Mouse (Mus musculus): ENCODE measurements around the gene Zer1. TPM values are rescaled to one million over a fixed set of nuclear protein-coding genes. Genes with fewer than 3 reads are reported as not detected.

The Zer1 gene
- polyA plus RNA-seq, 1 experiment from 2014 or later: 8.7 TPM

DNA sequence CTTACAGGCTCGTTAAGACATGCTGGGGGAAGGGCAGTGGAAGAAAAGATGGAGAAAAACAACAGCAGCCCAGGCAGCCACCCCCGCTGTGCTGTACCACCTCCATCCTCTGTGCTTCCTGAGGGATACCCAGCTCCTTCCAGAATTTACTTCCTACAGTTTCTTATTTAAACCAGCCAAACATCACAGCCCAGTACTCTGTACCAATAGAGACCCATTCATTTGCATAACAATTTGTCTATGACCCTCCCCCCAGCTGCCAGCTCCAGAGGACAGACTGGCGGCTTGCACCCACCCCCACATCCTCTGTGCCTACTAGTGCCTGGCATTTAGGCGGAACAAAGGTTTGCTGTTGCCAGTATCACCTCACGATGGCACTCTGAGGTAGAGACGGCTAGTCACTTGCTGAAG is 4.7 kb downstream of the Zer1 start:
- no peaks in the 10 kb centered on the region for H3K9me3 ChIP-seq
- peak overlapping the region; percentile 71 for H3K27ac ChIP-seq
- no peaks in the 10 kb centered on the region for H3K27me3 ChIP-seq (ENCODE audit: insufficient read depth, poor library complexity, severe bottlenecking)
- no peak for DNase-seq (ENCODE audit: low spot score)
- 20% methylated on average over 6 of the region's 6 CpGs for WGBS
- peaks cover 10% of the 10 kb centered on the region; the same call in 1 of the 2 replicates for H3K36me3 ChIP-seq
- peaks cover 38% of the 10 kb centered on the region for H3K4me1 ChIP-seq (replicated peaks)
- no peak overlapping the region for H3K4me3 ChIP-seq

DNA sequence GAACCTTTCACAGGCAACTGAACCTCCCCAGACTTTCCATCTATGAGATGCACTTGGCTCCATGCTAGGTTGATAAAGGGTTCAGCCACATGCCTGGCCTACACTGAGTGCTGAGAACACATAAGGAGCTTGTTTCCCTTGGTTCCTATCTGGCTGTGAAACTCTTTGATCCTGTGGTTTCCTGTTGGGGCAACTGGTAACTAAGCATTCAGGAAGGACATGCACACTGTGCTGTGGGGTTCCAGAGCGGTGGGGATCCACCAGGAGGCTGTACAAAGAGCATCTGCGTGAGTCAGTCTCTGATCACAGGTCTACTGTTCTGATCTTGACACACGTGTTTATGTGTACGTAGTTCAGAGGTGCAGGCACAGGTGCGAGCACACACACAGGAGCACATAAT is 11.8 kb downstream of the Zer1 start:
- peaks cover 62% of the 10 kb centered on the region for H3K36me3 ChIP-seq
- DNase-seq (ENCODE audit: low spot score): no peak

DNA sequence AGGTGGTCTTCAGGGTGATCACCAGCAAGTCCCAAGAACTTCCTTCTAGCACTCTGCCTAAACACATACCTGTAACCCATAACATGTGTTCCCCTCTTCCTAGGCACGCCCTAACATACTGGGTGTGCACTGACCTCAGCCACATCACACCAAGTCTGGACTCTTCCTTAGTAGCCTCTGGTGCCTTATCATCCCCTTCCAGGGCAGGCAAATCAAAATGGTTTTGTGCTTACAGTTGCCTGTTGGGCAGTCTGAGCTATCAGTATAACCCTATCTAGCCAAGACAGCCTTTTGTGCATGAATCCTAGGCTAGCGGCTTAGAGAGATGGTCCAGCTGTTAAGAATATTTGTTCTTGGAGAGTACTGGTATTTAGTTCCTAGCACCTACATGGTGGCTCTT is 12.9 kb downstream of the Zer1 start:
- Histone ChIP-seq H3K4me3 (no peak overlapping the region), H3K27ac (no peak overlapping the region), H3K9me3 (no peaks in the 10 kb centered on the region), H3K27me3 (ENCODE audit: insufficient read depth, poor library complexity, severe bottlenecking) (no peaks in the 10 kb centered on the region), H3K4me1 (replicated peaks) (no peaks in the 10 kb centered on the region), H3K36me3 (peaks cover 73% of the 10 kb centered on the region)
- no peak for DNase-seq (ENCODE audit: low spot score)
- WGBS: 91% methylated on average over 2 of the region's 2 CpGs

More for the DNA sequence above, 11.8 kb downstream of the Zer1 start:
- WGBS: 86% methylated on average over 5 of the region's 5 CpGs
- no peaks in the 10 kb centered on the region for H3K27me3 ChIP-seq (ENCODE audit: insufficient read depth, poor library complexity, severe bottlenecking)
- no peaks in the 10 kb centered on the region for H3K9me3 ChIP-seq
- H3K4me1 ChIP-seq (replicated peaks): no peaks in the 10 kb centered on the region
- H3K27ac ChIP-seq: no peak overlapping the region
- no peak overlapping the region for H3K4me3 ChIP-seq

DNA sequence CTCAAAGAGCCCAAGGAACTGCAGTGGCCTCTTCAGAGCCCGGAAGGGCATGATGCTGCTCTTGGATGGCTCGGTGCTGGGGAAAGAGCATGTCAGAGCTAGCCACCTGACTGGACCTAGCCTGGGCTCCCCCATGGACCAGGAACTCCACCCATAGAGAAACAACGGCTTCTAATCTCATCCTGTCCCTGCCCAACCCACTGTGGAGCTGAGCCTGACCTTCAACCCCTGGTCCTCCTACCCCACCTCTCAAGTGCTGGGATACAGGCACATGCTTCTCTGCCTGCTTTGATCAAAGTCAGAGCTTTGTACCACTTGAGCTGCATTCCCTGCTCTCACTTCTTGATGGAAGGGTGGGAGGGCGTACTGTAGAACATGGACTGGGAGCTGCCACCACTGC is 16.1 kb downstream of the Zer1 start:
- no peak for DNase-seq (ENCODE audit: low spot score)
- H3K27me3 ChIP-seq (ENCODE audit: insufficient read depth, poor library complexity, severe bottlenecking): no peaks in the 10 kb centered on the region
- peaks cover 93% of the 10 kb centered on the region for H3K36me3 ChIP-seq
- H3K4me3 ChIP-seq: no peak overlapping the region
- H3K9me3 ChIP-seq: no peaks in the 10 kb centered on the region
- WGBS: 94% methylated on average over 4 of the region's 4 CpGs
- no peaks in the 10 kb centered on the region for H3K4me1 ChIP-seq (replicated peaks)
- H3K27ac ChIP-seq: no peak overlapping the region

DNA sequence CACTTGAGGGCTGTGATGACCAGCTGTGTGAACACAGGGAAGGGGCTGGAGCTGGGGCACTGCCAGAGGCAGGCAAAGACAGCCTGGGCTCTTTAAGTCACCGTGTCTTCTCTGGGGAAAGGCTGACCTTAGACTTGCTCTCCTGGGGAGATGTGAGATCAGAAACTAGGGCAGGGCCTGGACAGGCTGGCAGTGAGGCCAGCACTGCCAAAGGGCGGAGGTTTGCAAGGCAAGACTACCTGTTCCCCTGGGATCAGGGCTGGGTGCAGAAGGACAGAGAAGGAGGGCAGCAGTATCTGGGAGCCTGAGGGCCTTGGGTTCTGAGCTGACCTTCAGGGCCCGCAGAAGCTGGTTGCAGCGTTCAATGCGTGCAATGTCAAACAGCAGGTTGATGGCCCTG is 16.7 kb downstream of the Zer1 start:
- no peak overlapping the region for H3K27ac ChIP-seq
- 95% methylated on average over 5 of the region's 5 CpGs for WGBS
- H3K4me1 ChIP-seq (replicated peaks): no peaks in the 10 kb centered on the region
- H3K9me3 ChIP-seq: no peaks in the 10 kb centered on the region
- H3K4me3 ChIP-seq: no peak overlapping the region
- DNase-seq (ENCODE audit: low spot score): no peak
- no peaks in the 10 kb centered on the region for H3K27me3 ChIP-seq (ENCODE audit: insufficient read depth, poor library complexity, severe bottlenecking)
- peaks cover 93% of the 10 kb centered on the region for H3K36me3 ChIP-seq

DNA sequence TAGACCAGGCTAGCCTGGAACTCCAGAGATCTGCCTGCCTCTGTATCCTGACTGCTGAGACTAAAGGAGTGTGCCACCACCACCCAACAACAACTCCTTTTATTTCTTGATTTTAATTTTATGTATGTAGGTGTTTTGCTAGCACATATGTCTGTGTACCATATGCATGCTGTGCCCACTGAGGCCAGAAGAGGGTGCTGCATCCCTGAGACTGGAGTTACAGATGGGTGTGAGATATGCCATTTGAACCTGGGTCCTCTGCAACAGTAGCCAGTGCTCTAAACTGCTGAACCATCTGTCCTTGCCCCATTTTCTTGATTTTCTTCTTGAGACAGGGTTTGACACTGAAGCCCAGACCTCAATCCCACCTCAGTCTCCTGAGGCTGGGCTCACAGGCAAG is 18.0 kb downstream of the Zer1 start:
- H3K27ac ChIP-seq: no peak overlapping the region
- H3K27me3 ChIP-seq (ENCODE audit: insufficient read depth, poor library complexity, severe bottlenecking): no peaks in the 10 kb centered on the region
- DNase-seq (ENCODE audit: low spot score): peak; percentile 53
- no peaks in the 10 kb centered on the region for H3K4me1 ChIP-seq (replicated peaks)
- H3K9me3 ChIP-seq: no peaks in the 10 kb centered on the region
- H3K36me3 ChIP-seq: peaks cover 94% of the 10 kb centered on the region
- no peak overlapping the region for H3K4me3 ChIP-seq

DNA sequence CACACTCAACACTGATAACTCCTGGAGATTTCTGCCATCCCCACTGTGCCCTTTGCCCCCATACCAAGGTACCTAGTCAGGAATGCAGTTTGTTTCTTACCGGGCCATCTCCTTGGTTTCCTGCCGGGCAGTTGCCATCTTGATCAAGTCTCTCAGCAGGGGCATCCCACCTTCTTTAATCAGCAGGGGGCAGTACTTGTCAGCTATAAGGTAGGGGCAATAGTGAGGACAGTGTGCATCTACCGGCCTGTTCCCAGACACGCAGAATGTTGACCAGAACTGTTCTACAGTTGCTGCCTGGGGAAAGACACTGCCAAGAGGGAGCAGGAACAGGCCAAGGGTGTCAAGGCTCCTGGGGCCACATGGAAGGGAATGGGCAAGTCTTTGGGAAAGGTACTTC is 24.2 kb downstream of the Zer1 start:
- Histone ChIP-seq H3K4me3 (no peak overlapping the region), H3K27ac (no peak overlapping the region), H3K36me3 (peaks cover 81% of the 10 kb centered on the region), H3K4me1 (replicated peaks) (no peaks in the 10 kb centered on the region), H3K27me3 (ENCODE audit: insufficient read depth, poor library complexity, severe bottlenecking) (no peaks in the 10 kb centered on the region), H3K9me3 (no peaks in the 10 kb centered on the region)
- WGBS: 75% methylated on average over 4 of the region's 4 CpGs
- DNase-seq (ENCODE audit: low spot score): no peak

DNA sequence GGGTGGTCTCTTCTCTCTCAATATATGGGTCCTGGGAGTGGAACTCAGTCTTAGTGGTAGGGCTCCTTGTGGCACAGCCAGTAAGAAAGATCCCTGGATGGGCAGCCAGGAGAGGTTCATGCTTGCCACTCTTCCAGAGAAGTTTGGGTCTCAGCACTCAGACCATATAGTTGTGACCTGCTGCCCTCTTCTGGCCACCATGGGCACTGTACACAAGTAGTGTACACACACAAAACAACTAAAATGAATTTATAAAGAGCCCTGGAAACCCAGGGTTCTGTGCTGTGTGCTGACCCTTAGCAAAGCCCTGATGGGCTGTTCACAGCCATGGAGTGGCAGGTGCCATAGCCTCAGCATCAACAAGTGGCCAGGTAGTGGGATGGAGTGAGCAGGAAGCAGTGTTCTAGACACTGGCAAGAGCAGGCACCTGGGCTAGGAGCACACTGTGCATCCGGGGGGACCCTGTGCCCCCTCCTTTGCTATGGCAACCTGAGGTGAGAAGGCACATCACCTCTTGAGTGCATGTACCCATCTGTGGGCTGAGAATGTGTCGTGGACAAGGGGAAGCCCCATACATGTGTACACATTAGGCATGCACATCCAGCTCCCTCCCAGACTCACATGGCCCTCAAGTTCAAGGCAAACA is 28.4 kb downstream of the Zer1 start:
- DNase-seq (ENCODE audit: low spot score): peak; percentile 55
- Histone ChIP-seq H3K36me3 (peaks cover 52% of the 10 kb centered on the region), H3K4me3 (no peak overlapping the region), H3K27me3 (ENCODE audit: insufficient read depth, poor library complexity, severe bottlenecking) (no peaks in the 10 kb centered on the region), H3K4me1 (replicated peaks) (peaks cover 30% of the 10 kb centered on the region), H3K9me3 (no peaks in the 10 kb centered on the region), H3K27ac (no peak overlapping the region)
- 80% methylated on average over 2 of the region's 2 CpGs for WGBS

DNA sequence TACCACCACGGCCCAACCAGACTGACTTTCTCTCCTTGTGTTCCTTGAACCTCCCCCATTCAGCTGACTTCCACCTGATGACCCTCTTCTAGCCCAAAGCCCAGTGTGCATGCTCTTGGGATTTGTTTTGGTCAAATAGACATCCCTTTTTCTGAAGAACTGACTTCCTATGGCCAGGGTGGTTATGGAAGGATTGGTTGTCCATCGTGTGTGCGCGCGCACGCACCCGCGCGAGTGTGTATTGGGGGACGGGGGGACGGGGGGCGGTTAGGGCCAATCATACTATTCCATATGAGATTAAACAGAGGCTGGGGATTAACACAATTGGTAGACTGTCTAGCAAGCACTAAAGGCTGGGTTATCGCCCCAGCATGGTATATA is 30.2 kb downstream of the Zer1 start:
- peaks cover 30% of the 10 kb centered on the region for H3K4me1 ChIP-seq (replicated peaks)
- H3K4me3 ChIP-seq: peak overlapping the region; percentile 75
- 4% methylated on average over 13 of the region's 13 CpGs for WGBS
- H3K27ac ChIP-seq: peak overlapping the region; percentile 86
- peaks cover 49% of the 10 kb centered on the region for H3K36me3 ChIP-seq
- no peaks in the 10 kb centered on the region for H3K27me3 ChIP-seq (ENCODE audit: insufficient read depth, poor library complexity, severe bottlenecking)
- no peak for DNase-seq (ENCODE audit: low spot score)
- H3K9me3 ChIP-seq: no peaks in the 10 kb centered on the region

DNA sequence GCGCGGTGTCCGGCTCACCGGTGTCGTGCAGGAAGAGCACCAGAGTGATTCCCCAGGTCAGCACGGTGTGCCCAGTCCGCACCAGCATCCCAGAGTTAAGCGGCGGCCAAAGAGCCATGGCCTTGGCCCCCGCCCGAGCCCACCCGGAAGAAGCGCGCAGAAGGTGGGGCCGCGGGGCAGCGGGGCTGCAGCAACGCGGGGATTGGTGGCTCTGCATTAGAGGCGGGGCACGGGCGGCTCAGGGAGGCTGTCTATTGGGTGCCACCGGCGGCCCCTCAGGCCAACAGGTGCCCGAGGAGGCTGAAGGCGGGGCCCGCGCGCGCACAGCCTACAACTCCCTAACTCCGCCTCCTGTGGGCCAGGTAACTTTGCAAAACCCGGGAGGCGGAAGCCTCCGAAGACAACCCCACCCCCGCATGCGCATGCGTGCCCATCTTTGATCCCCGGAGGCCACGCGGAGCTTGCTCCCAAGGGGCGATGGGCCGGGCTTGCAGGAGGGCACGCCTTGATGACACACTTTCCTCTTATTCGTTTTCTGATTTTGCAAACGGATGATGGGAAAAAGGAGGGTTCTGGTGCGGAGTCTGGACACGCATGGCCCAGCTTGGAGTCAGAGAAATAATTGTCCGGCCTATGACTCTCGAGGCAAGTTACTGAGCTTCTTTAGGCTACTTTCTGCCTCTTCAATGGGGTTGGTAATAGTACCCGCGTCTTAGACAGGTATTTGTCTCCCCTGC is 30.7 kb downstream of the Zer1 start, which contains the start of gene Zdhhc12:
Gene Zdhhc12, minus strand, starts transcription at position 178 of the 737 bp plus-strand sequence.
- Histone ChIP-seq H3K36me3 (peaks cover 44% of the 10 kb centered on the region), H3K9me3 (no peaks in the 10 kb centered on the region), H3K27ac (peak within 1 kb of the TSS; percentile 86), H3K27me3 (ENCODE audit: insufficient read depth, poor library complexity, severe bottlenecking) (no peaks in the 10 kb centered on the region), H3K4me3 (peak within 1 kb of the TSS; percentile 75), H3K4me1 (replicated peaks) (peaks cover 30% of the 10 kb centered on the region)
- under 1% methylated on average over 51 of the region's 51 CpGs for WGBS
- DNase-seq (ENCODE audit: low spot score): peak; percentile 96

DNA sequence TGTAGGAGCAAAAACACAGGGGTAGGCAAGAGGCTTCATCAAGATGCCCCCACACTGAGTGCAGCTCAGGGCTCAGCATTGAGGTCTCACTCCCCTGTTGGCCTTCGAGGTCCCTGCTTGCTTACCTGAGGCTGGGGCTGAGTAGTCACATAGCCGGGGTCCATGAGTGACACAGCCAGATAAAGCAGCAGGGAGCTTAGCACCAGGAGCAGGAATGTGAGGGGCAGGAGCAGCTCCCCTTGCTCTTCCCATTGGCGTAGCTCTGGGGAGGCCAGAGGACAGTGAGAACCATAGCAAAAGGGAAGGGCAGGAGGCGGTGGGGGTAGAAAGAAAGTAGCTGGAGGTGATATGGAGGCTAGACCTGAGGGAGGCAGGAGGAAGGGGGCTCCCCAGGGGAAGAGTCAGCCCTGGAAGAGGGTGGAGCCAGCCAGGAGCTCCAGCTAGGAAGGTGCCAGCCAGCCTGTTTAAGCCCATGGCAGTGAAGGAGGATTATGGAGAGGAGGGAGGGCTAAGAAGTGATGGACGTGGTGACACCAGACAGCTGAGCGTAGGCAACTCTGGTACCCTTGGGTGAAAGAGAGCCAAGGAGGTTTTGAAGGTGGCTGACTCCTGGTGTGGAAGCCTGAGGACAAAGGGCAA is 32.0 kb downstream of the Zer1 start:
- Histone ChIP-seq H3K27me3 (ENCODE audit: insufficient read depth, poor library complexity, severe bottlenecking) (no peaks in the 10 kb centered on the region), H3K9me3 (no peaks in the 10 kb centered on the region), H3K4me1 (replicated peaks) (peaks cover 30% of the 10 kb centered on the region), H3K27ac (peak overlapping the region; percentile 86), H3K4me3 (peak overlapping the region; percentile 75), H3K36me3 (peaks cover 38% of the 10 kb centered on the region)
- no peak for DNase-seq (ENCODE audit: low spot score)
- 53% methylated on average over 6 of the region's 6 CpGs for WGBS

DNA sequence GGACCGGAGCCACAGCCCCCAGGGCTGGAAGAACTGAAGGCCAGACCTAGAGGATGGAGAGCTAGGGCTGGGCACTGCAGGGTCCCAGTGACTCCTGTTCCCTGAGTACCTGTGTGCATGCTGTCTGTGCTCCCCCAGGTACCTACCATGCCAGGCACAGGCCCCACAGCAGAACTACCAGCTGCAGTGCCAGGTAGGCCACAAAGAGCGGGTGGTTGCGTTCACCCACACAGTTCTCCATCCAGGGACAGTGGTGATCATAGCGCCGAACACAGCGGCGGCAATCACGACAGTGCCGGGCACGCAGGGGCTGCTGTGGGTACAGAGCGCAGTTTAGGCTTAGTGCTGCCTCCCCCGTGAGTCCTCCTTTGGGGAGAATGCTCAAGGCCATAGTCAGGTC is 32.9 kb downstream of the Zer1 start:
- Histone ChIP-seq H3K27me3 (ENCODE audit: insufficient read depth, poor library complexity, severe bottlenecking) (no peaks in the 10 kb centered on the region), H3K4me1 (replicated peaks) (peaks cover 30% of the 10 kb centered on the region), H3K9me3 (no peaks in the 10 kb centered on the region), H3K27ac (no peak overlapping the region), H3K36me3 (peaks cover 42% of the 10 kb centered on the region), H3K4me3 (peak overlapping the region; percentile 75)
- WGBS: 96% methylated on average over 12 of the region's 12 CpGs
- DNase-seq (ENCODE audit: low spot score): no peak

DNA sequence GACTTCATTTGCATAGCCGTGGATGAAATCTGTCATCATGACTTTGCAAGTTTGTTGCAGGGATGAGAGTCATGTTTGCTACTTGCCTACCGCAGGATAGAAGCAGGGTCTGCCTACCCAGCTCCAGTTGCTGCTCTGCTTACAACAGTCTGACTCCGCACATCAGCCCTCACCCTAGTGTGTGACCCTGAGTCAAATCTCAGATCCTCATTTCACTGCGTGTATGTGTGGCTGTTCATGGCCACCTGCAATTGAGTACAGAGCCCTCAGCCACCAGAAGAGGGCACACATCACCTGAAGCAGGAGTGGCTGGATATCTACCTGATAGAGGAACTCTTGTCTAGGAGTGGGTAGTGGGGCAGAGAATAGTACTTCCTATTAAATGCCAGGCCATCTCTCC is 37.1 kb downstream of the Zer1 start:
- WGBS: 91% methylated on average over 4 of the region's 4 CpGs

More for the DNA sequence above, 37.1 kb downstream of the Zer1 start:
- H3K27ac ChIP-seq: no peak overlapping the region
- H3K36me3 ChIP-seq: peaks cover 41% of the 10 kb centered on the region
- H3K4me3 ChIP-seq: no peak overlapping the region
- DNase-seq (ENCODE audit: low spot score): no peak
- H3K27me3 ChIP-seq (ENCODE audit: insufficient read depth, poor library complexity, severe bottlenecking): no peaks in the 10 kb centered on the region
- peaks cover 20% of the 10 kb centered on the region for H3K4me1 ChIP-seq (replicated peaks)
- H3K9me3 ChIP-seq: no peaks in the 10 kb centered on the region
